Mouse (Mus musculus): ENCODE data around the gene Olfr1241. TPM values are rescaled to one million over a fixed set of nuclear protein-coding genes. Genes with fewer than 3 reads are reported as not detected.

Olfr1241 gene
- not detected in 2 replicates for polyA plus RNA-seq (2012; rRNA removed)

DNA sequence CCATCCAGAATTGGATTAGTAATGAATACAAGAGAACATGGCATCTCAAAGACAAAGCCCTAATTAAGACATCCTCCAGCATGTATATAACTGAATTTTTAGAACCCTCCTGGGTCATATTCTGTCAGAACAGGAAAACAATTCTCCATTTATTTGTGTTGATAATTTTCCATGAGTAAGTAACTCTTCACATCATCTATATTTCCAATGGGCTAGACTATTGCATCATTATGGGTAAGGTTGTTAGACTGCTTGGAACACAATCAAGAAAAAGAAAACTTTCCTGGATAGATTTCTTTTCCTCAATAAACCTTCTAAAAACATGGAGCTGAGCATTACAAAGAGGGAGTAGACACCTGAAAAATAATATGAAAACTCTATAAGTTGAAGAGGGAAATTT, at the start of gene Olfr1241:
TSS of gene Olfr1241 (minus strand) at position 101 of the 400 bp plus-strand sequence.

GRCm38 (mm10) chr2:89531387-89531786, 44.5 kb upstream of the Olfr1241 start, which contains the start of gene Olfr1243:
TSS of gene Olfr1243 (minus strand) at chr2:89531487.

GRCm38 (mm10) chr2:89498235-89498634, 11.3 kb upstream of the Olfr1241 start, which contains the start of gene Olfr1242:
TSS of gene Olfr1242 (minus strand) at chr2:89498335.

DNA sequence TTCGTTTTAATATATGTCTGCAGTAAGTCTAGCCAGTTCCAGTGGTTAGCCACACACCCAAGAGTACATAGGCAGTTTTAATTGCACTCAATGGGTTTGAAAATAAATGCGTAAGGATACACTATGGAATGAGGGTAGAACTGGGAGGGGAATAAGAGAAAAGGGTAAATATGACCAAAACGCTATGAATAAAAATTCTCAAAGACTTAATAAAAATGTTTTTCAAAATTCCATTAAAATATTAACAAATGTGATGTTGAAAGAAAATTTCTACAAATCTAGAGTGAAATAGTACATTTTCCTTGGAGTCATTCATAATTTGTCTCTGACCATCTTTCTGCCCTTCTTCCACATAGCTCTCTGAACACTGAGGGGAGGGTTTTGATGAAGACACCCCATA, 44.0 kb downstream of the Olfr1241 start, which contains the start of gene Olfr1240:
TSS of gene Olfr1240 (minus strand) at position 101 of the 400 bp plus-strand sequence.

Other genes starting within 250 kb of the Olfr1241 start
- not detected in 2 replicates for gene Olfr1228, start 233.1 kb downstream of the Olfr1241 start, polyA plus RNA-seq (2012; rRNA removed)
- gene Olfr1229, start 199.1 kb downstream of the Olfr1241 start, polyA plus RNA-seq (2012; rRNA removed), result not detected in 2 replicates
- not detected in 2 replicates for gene Olfr1230, start 189.9 kb downstream of the Olfr1241 start, polyA plus RNA-seq (2012; rRNA removed)
- not detected in 2 replicates for gene Olfr1231, start 180.1 kb downstream of the Olfr1241 start, polyA plus RNA-seq (2012; rRNA removed)
- not detected in 2 replicates for gene Olfr1232, start 157.5 kb downstream of the Olfr1241 start, polyA plus RNA-seq (2012; rRNA removed)
- not detected in 2 replicates for gene Olfr1233, start 144.7 kb downstream of the Olfr1241 start, polyA plus RNA-seq (2012; rRNA removed)
- gene Olfr1234, start 122.3 kb downstream of the Olfr1241 start, polyA plus RNA-seq (2012; rRNA removed), result not detected in 2 replicates
- gene Olfr1238, start 77.5 kb downstream of the Olfr1241 start, polyA plus RNA-seq (2012; rRNA removed), result not detected in 2 replicates
- gene Olfr1239, start 66.7 kb downstream of the Olfr1241 start, polyA plus RNA-seq (2012; rRNA removed), result not detected in 2 replicates
- gene Olfr1240, start 44.1 kb downstream of the Olfr1241 start, polyA plus RNA-seq (2012; rRNA removed), result not detected in 2 replicates
- not detected in 2 replicates for gene Olfr1242, start 11.2 kb upstream of the Olfr1241 start, polyA plus RNA-seq (2012; rRNA removed)
- not detected in 2 replicates for gene Olfr1243, start 44.4 kb upstream of the Olfr1241 start, polyA plus RNA-seq (2012; rRNA removed)
- gene Olfr1245, start 91.3 kb upstream of the Olfr1241 start, polyA plus RNA-seq (2012; rRNA removed), result not detected in 2 replicates
- 0.17 TPM in 1 of 2 replicates, not detected in the other for gene Olfr1246, start 106.0 kb upstream of the Olfr1241 start, polyA plus RNA-seq (2012; rRNA removed)
- not detected in 2 replicates for gene Olfr1247, start 127.0 kb upstream of the Olfr1241 start, polyA plus RNA-seq (2012; rRNA removed)
- not detected in 2 replicates for gene Olfr1248, start 131.1 kb upstream of the Olfr1241 start, polyA plus RNA-seq (2012; rRNA removed)
- gene Olfr1249, start 147.9 kb upstream of the Olfr1241 start, polyA plus RNA-seq (2012; rRNA removed), result not detected in 2 replicates
- gene Olfr1250, start 174.3 kb upstream of the Olfr1241 start, polyA plus RNA-seq (2012; rRNA removed), result 1.0 and 1.1 TPM in 2 replicates
- gene Olfr1251, start 184.8 kb upstream of the Olfr1241 start, polyA plus RNA-seq (2012; rRNA removed), result 1.8 and 3.6 TPM in 2 replicates
- not detected in 2 replicates for gene Olfr1252, start 237.9 kb upstream of the Olfr1241 start, polyA plus RNA-seq (2012; rRNA removed)

Data from ovary, adult 2 months (tissue).